ENCODE assay signal across 7 mouse cellular contexts in genomic region chr11:69395634-69396373, GRCm38 (mm10). TPM values are rescaled to one million over a fixed set of nuclear protein-coding genes. Genes with fewer than 3 reads are reported as not detected.
DNase-seq lines count a peak whose midpoint lies in the region; ATAC-seq and TF ChIP-seq lines count a peak whose summit lies in the region.

No protein-coding gene starts in this region.

- peak; percentile 89 for DNase-seq in adrenal gland, postnatal 25 days
- DNase-seq in heart, adult 2 months: peak; percentile 94 to 97
- DNase-seq in kidney, adult 8-10 months: peak; percentile 97 to 98
- peak; percentile 95 to 97 for DNase-seq in spleen, postnatal 10 days (ENCODE audit: low spot score in 2 of 2)

- intact Hi-C loops in heart, adult 2 months (cut with DNase I): loop anchor here (5.0 kb wide), 1 partner anchor 181 kb away; no protein-coding TSS in a partner anchor

- WGBS in embryonic facial prominence, embryonic 13.5 days: under 1% methylated on average over 48 of the region's 48 CpGs
- under 1% methylated on average over 48 of the region's 48 CpGs for WGBS in heart, adult 2 months
- under 1% methylated on average over 48 of the region's 48 CpGs for WGBS in limb, embryonic 13.5 days
- under 1% methylated on average over 43 of the region's 48 CpGs for WGBS in midbrain, embryonic 16.5 days

- peak overlapping the region; percentile 74 for H3K4me2 ChIP-seq in embryonic facial prominence, embryonic 13.5 days
- H3K4me2 ChIP-seq in limb, embryonic 13.5 days (replicated peaks): peak overlapping the region; percentile 87
- peak overlapping the region; percentile 81 for H3K4me2 ChIP-seq in midbrain, embryonic 16.5 days (ENCODE audit: low read length)

- H3K4me1 ChIP-seq in embryonic facial prominence, embryonic 13.5 days: peaks cover 48% of the 10 kb centered on the region
- H3K4me1 ChIP-seq in heart, adult 2 months (ENCODE audit: control insufficient read depth, insufficient read depth, low read length): no peaks in the 10 kb centered on the region; the same call in 1 of the 2 replicates
- peaks cover 49% of the 10 kb centered on the region for H3K4me1 ChIP-seq in limb, embryonic 13.5 days
- peaks cover 11% of the 10 kb centered on the region for H3K4me1 ChIP-seq in midbrain, embryonic 16.5 days (ENCODE audit: control insufficient read depth, insufficient read depth, low read length)

- peaks cover 7% of the 10 kb centered on the region; the same call in 1 of the 2 replicates for H3K27me3 ChIP-seq in embryonic facial prominence, embryonic 13.5 days
- no peaks in the 10 kb centered on the region for H3K27me3 ChIP-seq in heart, adult 2 months (ENCODE audit: control insufficient read depth, insufficient read depth, low read length)
- no peaks in the 10 kb centered on the region for H3K27me3 ChIP-seq in limb, embryonic 13.5 days
- H3K27me3 ChIP-seq in midbrain, embryonic 16.5 days (ENCODE audit: control insufficient read depth, insufficient read depth, low read depth, low read length): no peaks in the 10 kb centered on the region

- no peaks in the 10 kb centered on the region for H3K79me2 ChIP-seq in heart, adult 2 months (replicated peaks; ENCODE audit: control insufficient read depth, insufficient read depth, low read length)

- H3K4me3 ChIP-seq in embryonic facial prominence, embryonic 13.5 days: peak overlapping the region; percentile 56
- peak overlapping the region; percentile 75 for H3K4me3 ChIP-seq in heart, adult 2 months
- H3K4me3 ChIP-seq in limb, embryonic 13.5 days: peak overlapping the region; percentile 66
- peak overlapping the region; percentile 74 for H3K4me3 ChIP-seq in midbrain, embryonic 16.5 days (ENCODE audit: low read depth, low read length)

- H3K9ac ChIP-seq in embryonic facial prominence, embryonic 13.5 days: peak overlapping the region; percentile 84
- H3K9ac ChIP-seq in heart, adult 2 months (ENCODE audit: low read depth, low read length): peak overlapping the region; percentile 86
- H3K9ac ChIP-seq in limb, embryonic 13.5 days: peak overlapping the region; percentile 85
- H3K9ac ChIP-seq in midbrain, embryonic 16.5 days (ENCODE audit: low read depth, low read length): peak overlapping the region; percentile 77

- peak; percentile 87 for ATAC-seq in embryonic facial prominence, embryonic 13.5 days (ENCODE audit: insufficient number of reproducible peaks, insufficient read depth, low FRiP score, low TSS enrichment, low read depth)
- peak; percentile 91 for ATAC-seq in limb, embryonic 13.5 days (ENCODE audit: low FRiP score, low read depth)
- ATAC-seq in midbrain, embryonic 16.5 days: peak; percentile 92

- peak overlapping the region; percentile 95 for H3K27ac ChIP-seq in embryonic facial prominence, embryonic 13.5 days
- peak overlapping the region; percentile 100 for H3K27ac ChIP-seq in heart, adult 2 months
- peak overlapping the region; percentile 96 for H3K27ac ChIP-seq in limb, embryonic 13.5 days
- peak overlapping the region; percentile 99 for H3K27ac ChIP-seq in midbrain, embryonic 16.5 days (ENCODE audit: low read length)

- peak; percentile 92 for TF ChIP-seq POLR2A in heart, adult 2 months (IDR thresholded peaks at IDR 0.05; ENCODE audit: insufficient read depth, low read depth, low read length)

- H3K9me3 ChIP-seq in embryonic facial prominence, embryonic 13.5 days: no peaks in the 10 kb centered on the region
- no peaks in the 10 kb centered on the region for H3K9me3 ChIP-seq in limb, embryonic 13.5 days
- no peaks in the 10 kb centered on the region for H3K9me3 ChIP-seq in midbrain, embryonic 16.5 days (replicated peaks; ENCODE audit: control insufficient read depth, low read length, poor library complexity, severe bottlenecking)

- peaks cover 32% of the 10 kb centered on the region for H3K36me3 ChIP-seq in embryonic facial prominence, embryonic 13.5 days
- peaks cover 2% of the 10 kb centered on the region; the same call in 1 of the 2 replicates for H3K36me3 ChIP-seq in heart, adult 2 months (ENCODE audit: control insufficient read depth, insufficient read depth, low read length)
- H3K36me3 ChIP-seq in limb, embryonic 13.5 days: peaks cover 20% of the 10 kb centered on the region
- peaks cover 11% of the 10 kb centered on the region for H3K36me3 ChIP-seq in midbrain, embryonic 16.5 days (ENCODE audit: control insufficient read depth, insufficient read depth, low read length)

- no peak for TF ChIP-seq CTCF in heart, adult 2 months (IDR thresholded peaks at IDR 0.05)

- TF ChIP-seq EP300 in heart, adult 2 months (IDR thresholded peaks at IDR 0.05; ENCODE audit: insufficient read depth, low read depth, low read length): peak; percentile 74

RNA-seq across cellular contexts. Expression of gene Cyb5d1, which starts 0.4 kb away (rescaled TPM):
- 43.5 and 51.0 TPM in 2 replicates for total RNA-seq in adrenal gland, postnatal 25 days (2021)
- 43.4 and 46.5 TPM in 2 replicates for polyA plus RNA-seq in embryonic facial prominence, embryonic 13.5 days (2015; fragmentation: Nextera tagmentation; extraction: Ambion mirVana)
- total RNA-seq in heart, adult 2 months (2021): 10 to 100 TPM; 27.9 to 32.1 TPM
- polyA plus RNA-seq in heart, adult 2 months (2012; rRNA removed): 19.9 and 29.8 TPM in 2 replicates
- 35.6 and 38.1 TPM in 2 replicates for polyA plus RNA-seq in limb, embryonic 13.5 days (2015; fragmentation: Nextera tagmentation; extraction: Ambion mirVana)
- polyA plus RNA-seq in midbrain, embryonic 16.5 days (2015; fragmentation: Nextera tagmentation; extraction: Ambion mirVana): 27.1 and 28.9 TPM in 2 replicates

RNA-seq across cellular contexts. Expression of gene Naa38, which starts 0.5 kb away (rescaled TPM):
- 127 and 149 TPM in 2 replicates for total RNA-seq in adrenal gland, postnatal 25 days (2021)
- 145 and 150 TPM in 2 replicates for polyA plus RNA-seq in embryonic facial prominence, embryonic 13.5 days (2015; fragmentation: Nextera tagmentation; extraction: Ambion mirVana)
- total RNA-seq in heart, adult 2 months (2021): 100 to 1,000 TPM; 102 to 113 TPM
- 128 and 145 TPM in 2 replicates for polyA plus RNA-seq in heart, adult 2 months (2012; rRNA removed)
- polyA plus RNA-seq in limb, embryonic 13.5 days (2015; fragmentation: Nextera tagmentation; extraction: Ambion mirVana): 127 and 137 TPM in 2 replicates
- polyA plus RNA-seq in midbrain, embryonic 16.5 days (2015; fragmentation: Nextera tagmentation; extraction: Ambion mirVana): 86.2 and 89.6 TPM in 2 replicates

RNA-seq across cellular contexts. Expression of gene Tmem88, which starts 2.2 kb away (rescaled TPM):
- total RNA-seq in adrenal gland, postnatal 25 days (2021): 13.9 and 16.9 TPM in 2 replicates
- polyA plus RNA-seq in embryonic facial prominence, embryonic 13.5 days (2015; fragmentation: Nextera tagmentation; extraction: Ambion mirVana): 13.2 and 16.4 TPM in 2 replicates
- total RNA-seq in heart, adult 2 months (2021): 10 to 100 TPM; 20.4 to 21.4 TPM
- polyA plus RNA-seq in heart, adult 2 months (2012; rRNA removed): 61.4 and 66.4 TPM in 2 replicates
- polyA plus RNA-seq in limb, embryonic 13.5 days (2015; fragmentation: Nextera tagmentation; extraction: Ambion mirVana): 24.0 and 25.6 TPM in 2 replicates
- 5.2 and 5.9 TPM in 2 replicates for polyA plus RNA-seq in midbrain, embryonic 16.5 days (2015; fragmentation: Nextera tagmentation; extraction: Ambion mirVana)

RNA-seq across cellular contexts. Expression of gene Kdm6b, which starts 17.7 kb away (rescaled TPM):
- 45.1 and 46.2 TPM in 2 replicates for total RNA-seq in adrenal gland, postnatal 25 days (2021)
- 41.3 and 43.1 TPM in 2 replicates for polyA plus RNA-seq in embryonic facial prominence, embryonic 13.5 days (2015; fragmentation: Nextera tagmentation; extraction: Ambion mirVana)
- 10 to 100 TPM; 19.7 to 27.8 TPM for total RNA-seq in heart, adult 2 months (2021)
- 6.5 and 8.6 TPM in 2 replicates for polyA plus RNA-seq in heart, adult 2 months (2012; rRNA removed)
- polyA plus RNA-seq in limb, embryonic 13.5 days (2015; fragmentation: Nextera tagmentation; extraction: Ambion mirVana): 47.3 and 49.3 TPM in 2 replicates
- 36.4 and 39.0 TPM in 2 replicates for polyA plus RNA-seq in midbrain, embryonic 16.5 days (2015; fragmentation: Nextera tagmentation; extraction: Ambion mirVana)

RNA-seq across cellular contexts. Expression of gene Chd3, which starts 26.6 kb away (rescaled TPM):
- total RNA-seq in adrenal gland, postnatal 25 days (2021): 105 and 111 TPM in 2 replicates
- 135 and 142 TPM in 2 replicates for polyA plus RNA-seq in embryonic facial prominence, embryonic 13.5 days (2015; fragmentation: Nextera tagmentation; extraction: Ambion mirVana)
- total RNA-seq in heart, adult 2 months (2021): 10 to 100 TPM; 18.3 to 20.2 TPM
- 20.3 and 22.2 TPM in 2 replicates for polyA plus RNA-seq in heart, adult 2 months (2012; rRNA removed)
- 117 and 119 TPM in 2 replicates for polyA plus RNA-seq in limb, embryonic 13.5 days (2015; fragmentation: Nextera tagmentation; extraction: Ambion mirVana)
- polyA plus RNA-seq in midbrain, embryonic 16.5 days (2015; fragmentation: Nextera tagmentation; extraction: Ambion mirVana): 82.8 and 86.1 TPM in 2 replicates

Comparison
In these comparisons a context has a peak if more than half of its experiments do, and no peak if none do; other contexts are left out.
1. Peak in every context shown above with its lines: DNase-seq, ATAC-seq, H3K4me3 ChIP-seq and H3K27ac ChIP-seq.